Mouse (Mus musculus) lung, postnatal 0 days (tissue): ENCODE results near the gene Reps1.

Experiments used
- CTCF ChIP-seq: IDR thresholded peaks from 2 replicates; pipeline ENCODE4 v1.5.1; 2016; ENCODE audit warnings: antibody characterized with exemption, mild to moderate bottlenecking
- EP300 ChIP-seq: IDR thresholded peaks from 2 replicates; pipeline ENCODE4 v1.6.1; 2016; ENCODE audit warnings: antibody characterized with exemption, mild to moderate bottlenecking, control low read depth

DNA sequence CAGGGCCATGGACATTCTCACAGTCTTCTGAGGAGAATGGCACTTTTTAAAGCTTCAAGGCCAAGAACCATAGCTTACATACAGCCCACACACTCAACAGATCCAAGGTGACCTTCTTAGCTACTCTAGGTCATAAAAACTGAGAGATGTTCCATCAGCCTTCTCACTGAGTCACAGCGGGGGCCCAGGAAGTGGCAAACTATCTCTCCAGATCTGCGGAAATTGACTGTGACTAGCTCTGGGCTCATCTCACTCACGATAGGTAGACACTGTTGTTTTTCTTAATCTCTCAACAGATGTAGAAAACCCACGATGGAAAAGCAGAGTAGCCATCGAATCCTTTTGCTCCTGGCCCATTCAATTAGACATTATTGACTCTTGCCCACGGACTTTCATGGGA lies 86.6 kb downstream of the Reps1 start:
- TF ChIP-seq CTCF: no peak
- no peak for TF ChIP-seq EP300
